Mouse (Mus musculus): ENCODE measurements around the gene Tmem208.

DNA sequence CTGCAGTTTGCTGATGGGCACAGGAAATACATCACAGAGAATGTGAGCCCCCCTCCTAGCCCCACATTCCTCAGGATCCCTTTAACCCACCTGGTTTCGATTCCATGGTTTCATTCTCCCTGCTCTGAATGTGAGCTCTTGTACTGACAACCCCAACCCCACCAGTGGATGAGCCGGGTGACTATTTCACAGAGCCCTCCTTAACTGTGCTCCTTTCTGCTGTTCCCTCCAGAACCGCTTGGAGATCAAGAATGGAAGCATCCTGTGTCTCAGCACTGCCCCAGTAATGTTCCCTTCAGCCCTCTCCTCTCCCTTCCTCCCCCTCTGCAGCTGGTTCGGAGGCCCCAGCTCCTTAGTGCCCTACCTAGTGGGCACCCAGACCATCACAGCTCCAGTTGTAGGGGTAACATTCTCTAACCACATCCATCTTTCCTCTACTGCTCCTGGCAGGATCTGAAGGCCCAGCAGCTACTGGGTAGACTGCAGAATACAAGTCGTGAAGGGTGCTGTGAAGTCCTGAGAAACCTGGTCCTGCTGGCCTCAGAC lies 19.9 kb upstream of the Tmem208 start:
- TF ChIP-seq CTCF (IDR thresholded peaks at IDR 0.05; ENCODE audit: extremely low read depth, insufficient read depth, insufficient read length, insufficient replicate concordance) = no peak
- TF ChIP-seq POLR2A (IDR thresholded peaks at IDR 0.05; ENCODE audit: low read depth, low read length) = no peak
